Mouse (Mus musculus) embryonic fibroblast, embryonic 13.5 days (primary cell): ENCODE results near the gene Avpi1. TPM values are rescaled to one million over a fixed set of nuclear protein-coding genes. Genes with fewer than 3 reads are reported as not detected.
"Not testable (repeated sequence)": the region's sequence is repeated elsewhere in the genome, so short reads cannot be mapped to it uniquely, and the experiment has no call there.

Experiments
- H3K27ac ChIP-seq: 2 replicates; pipeline ENCODE4 v1.5.1; 2012; ENCODE audit warnings: low read length, control low read depth, inconsistent platforms; ENCODE audit not compliant: insufficient read depth
- H3K4me1 ChIP-seq: 2 replicates; pipeline ENCODE4 v1.6.1; 2011; ENCODE audit warnings: low read length; ENCODE audit not compliant: control insufficient read depth, insufficient read depth
- H3K4me3 ChIP-seq: 2 replicates; pipeline ENCODE4 v1.5.1; 2011; ENCODE audit warnings: mild to moderate bottlenecking, control low read depth, low read length; ENCODE audit not compliant: insufficient read depth
- CTCF ChIP-seq: IDR thresholded peaks from 2 replicates; pipeline ENCODE4 v1.5.1; 2011; ENCODE audit warnings: mild to moderate bottlenecking, control low read depth, low read length, moderate library complexity, borderline replicate concordance; ENCODE audit not compliant: insufficient read depth
- POLR2A ChIP-seq: IDR thresholded peaks from 2 replicates; pipeline ENCODE4 v1.6.1; 2011; ENCODE audit warnings: low read depth, mild to moderate bottlenecking, control low read depth, low read length, moderate library complexity
- polyA plus RNA-seq: library from polyadenylated mRNA; stranded (reverse); fragments of >200 nt; gene quantifications from 2 replicates; pipeline ENCODE4 v1.2.4, GENCODE M21; 2011; ENCODE audit warnings: low read depth; ENCODE audit not compliant: missing spikeins, insufficient read length

The Avpi1 gene
- polyA plus RNA-seq, 1 experiment: 18.4 TPM

DNA sequence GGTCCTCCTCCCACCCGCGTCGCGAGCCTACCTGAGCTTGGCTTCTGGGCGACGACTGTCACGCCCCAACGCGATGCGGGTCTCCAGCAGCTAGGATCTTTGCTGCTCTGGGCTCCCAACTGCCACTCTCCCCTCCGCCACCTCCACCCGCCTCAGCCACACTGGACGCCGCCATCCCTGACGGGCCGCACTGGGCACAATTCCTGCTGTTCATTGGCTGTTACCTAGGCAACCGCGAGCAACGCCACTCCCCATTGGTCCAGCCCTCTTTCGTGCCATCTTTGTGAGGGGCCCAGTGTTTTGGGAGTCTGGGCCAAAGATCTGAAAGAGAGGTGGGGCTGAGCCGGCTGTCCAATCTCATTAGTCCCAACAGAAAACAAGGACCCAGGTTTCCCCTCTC is 42.7 kb downstream of the Avpi1 start, which contains the start of gene Morn4:
Gene Morn4 (minus strand): TSS at position 192 of the 400 bp plus-strand sequence.
- peak; percentile 88 for TF ChIP-seq POLR2A
- TF ChIP-seq CTCF: no peak
- no peak within 1 kb of the TSS for H3K27ac ChIP-seq
- H3K4me1 ChIP-seq: peaks cover 3% of the 10 kb centered on the region; the same call in 1 of the 2 replicates
- H3K4me3 ChIP-seq: peak within 1 kb of the TSS; percentile 77

DNA sequence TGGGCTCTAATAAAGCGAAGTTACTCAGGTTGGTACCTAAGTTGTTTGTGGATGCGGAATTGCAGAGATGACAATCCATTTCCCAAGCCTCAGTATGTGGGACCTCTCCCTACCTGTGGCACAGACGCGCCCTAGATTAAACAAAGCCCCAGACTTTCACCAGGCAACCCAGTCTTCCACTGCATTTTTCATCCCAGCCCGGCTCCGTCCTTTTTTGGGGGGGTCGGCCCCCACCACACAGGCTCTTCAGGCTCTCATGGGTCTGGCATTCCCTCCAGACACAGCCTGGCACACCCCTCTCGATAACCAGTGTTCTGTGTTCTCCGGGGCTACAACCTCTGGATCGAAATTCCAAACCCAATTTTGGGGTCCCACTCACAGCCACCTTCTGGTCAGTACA is 43.2 kb downstream of the Avpi1 start:
- no peak for TF ChIP-seq POLR2A
- TF ChIP-seq CTCF: no peak
- Histone ChIP-seq H3K4me1 (peaks cover 4% of the 10 kb centered on the region; the same call in 1 of the 2 replicates), H3K27ac (no peak overlapping the region), H3K4me3 (peak overlapping the region; percentile 77)

DNA sequence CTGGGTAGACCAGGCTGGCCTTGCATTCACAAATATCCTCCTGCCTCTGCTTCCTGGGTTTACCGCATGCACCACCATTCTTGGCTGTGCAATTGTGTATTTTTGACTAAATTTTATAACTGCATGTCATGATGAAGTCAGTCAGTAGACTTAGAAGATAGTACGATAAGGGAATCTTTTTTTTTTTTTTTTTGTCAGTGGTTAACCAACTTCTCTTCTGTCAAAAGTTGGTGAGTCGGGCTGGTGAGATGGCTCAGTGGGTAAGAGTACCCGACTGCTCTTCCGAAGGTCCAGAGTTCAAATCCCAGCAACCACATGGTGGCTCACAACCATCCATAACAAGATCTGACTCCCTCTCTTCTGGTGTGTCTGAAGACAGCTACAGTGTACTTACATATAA is 47.2 kb downstream of the Avpi1 start:
- H3K27ac ChIP-seq, H3K4me3 ChIP-seq: not testable (repeated sequence)
- H3K4me1 ChIP-seq: peaks cover 14% of the 10 kb centered on the region; the same call in 1 of the 2 replicates

DNA sequence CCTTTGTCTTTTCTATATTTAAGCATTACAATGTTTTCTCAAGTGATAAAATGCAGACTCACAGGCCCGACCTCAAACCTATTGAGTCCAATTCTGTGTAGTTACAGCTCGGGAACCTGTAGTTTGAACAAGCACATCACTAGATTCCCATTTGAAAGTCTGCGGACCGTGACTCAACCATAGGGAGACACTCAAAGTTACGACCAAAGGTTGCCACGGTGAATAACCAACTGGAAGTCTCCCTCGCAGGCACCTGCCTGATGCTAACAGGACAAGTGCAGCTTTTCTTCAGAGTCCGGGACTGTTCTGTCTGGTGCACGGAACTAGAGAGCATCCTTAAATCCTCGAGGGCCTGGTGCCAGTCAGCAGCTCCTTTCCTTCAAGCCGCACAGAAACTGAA is 48.4 kb downstream of the Avpi1 start:
- Histone ChIP-seq H3K4me1 (peaks cover 14% of the 10 kb centered on the region; the same call in 1 of the 2 replicates), H3K4me3 (no peak overlapping the region), H3K27ac (no peak overlapping the region)
- TF ChIP-seq POLR2A: no peak

DNA sequence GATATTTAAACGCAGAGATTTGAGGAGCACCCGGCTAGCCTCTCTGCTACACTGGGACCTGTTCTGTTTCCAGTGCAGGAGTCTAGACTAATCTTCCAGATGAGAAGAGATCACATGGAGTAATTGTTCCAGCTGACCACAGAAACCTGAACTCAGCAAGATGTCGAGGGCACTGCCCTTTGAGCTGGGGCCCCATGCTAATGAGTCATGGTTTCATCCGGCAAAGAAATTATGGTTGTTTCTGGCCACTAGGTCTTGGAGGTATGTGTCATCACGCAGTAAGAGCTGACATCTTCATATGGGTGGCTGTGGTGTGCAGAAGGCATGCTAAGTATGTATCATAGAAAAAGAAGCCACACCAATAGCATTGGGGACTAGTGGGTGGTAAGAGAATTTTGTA is 48.9 kb downstream of the Avpi1 start:
- Histone ChIP-seq H3K4me3 (no peak overlapping the region), H3K27ac (no peak overlapping the region), H3K4me1 (peaks cover 14% of the 10 kb centered on the region; the same call in 1 of the 2 replicates)
- TF ChIP-seq CTCF: no peak
- TF ChIP-seq POLR2A: no peak

DNA sequence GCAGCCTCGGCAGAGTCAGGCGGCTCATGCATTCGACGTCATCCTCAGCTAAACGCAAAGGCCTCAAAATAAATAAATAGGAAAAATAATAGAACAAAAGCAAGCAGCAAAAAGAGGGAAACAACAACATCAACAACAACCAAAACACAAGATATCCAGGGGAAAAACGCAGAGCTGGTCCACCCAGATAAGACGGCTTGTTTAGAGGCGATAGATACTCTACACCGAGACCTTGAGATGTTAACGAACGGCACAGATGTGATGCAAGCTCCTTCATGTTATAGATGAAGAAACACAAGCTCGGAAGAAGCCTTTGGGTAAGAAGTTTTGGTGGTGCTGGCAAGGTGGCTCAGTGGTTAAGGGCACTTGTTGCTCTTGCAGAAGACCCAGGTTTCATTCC is 49.9 kb downstream of the Avpi1 start:
- TF ChIP-seq CTCF: no peak
- TF ChIP-seq POLR2A: no peak
- Histone ChIP-seq H3K4me3 (no peak overlapping the region), H3K27ac (no peak overlapping the region), H3K4me1 (peaks cover 14% of the 10 kb centered on the region; the same call in 1 of the 2 replicates)

DNA sequence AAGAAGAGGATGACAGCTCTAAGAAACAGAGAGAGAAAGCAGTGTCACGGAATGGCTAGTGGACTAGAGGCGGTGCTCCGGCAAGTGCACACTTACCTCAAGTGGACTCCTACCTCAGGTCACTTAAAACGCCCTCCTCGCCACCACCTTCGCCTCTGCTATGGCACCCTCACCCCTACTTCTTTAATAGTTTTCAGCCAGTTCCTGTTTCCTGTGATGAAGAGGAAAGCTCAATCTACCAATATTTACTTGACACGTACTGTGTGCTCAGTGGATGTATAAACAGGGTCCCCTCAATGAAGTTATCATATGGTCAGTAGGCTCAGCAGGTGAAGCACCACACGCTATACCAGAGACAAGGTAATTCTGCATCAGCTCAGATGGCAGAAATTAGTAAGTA is 50.3 kb downstream of the Avpi1 start:
- H3K4me1 ChIP-seq: peaks cover 14% of the 10 kb centered on the region; the same call in 1 of the 2 replicates

DNA sequence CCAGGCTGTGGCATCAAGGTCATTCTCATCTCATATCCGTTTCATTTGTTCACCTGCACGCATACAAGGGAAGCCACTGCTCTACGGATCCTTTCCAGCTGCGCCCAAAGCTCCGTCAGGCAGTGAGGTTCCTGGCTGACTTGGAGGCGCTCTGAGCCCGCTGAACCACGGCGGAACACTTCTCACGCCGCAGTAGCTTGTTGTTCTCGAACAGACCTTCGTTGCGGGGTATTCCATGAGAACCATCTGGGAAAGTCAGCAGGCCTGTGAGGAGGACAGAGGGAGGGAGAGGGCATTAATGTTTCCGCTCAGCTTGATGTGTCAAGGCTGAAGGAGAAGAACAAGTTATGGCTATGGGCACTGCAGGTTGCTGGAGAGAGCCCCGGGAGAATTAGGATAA is 52.9 kb downstream of the Avpi1 start:
- Histone ChIP-seq H3K4me3 (no peak overlapping the region), H3K27ac (no peak overlapping the region), H3K4me1 (peaks cover 18% of the 10 kb centered on the region; the same call in 1 of the 2 replicates)
- TF ChIP-seq CTCF: no peak
- TF ChIP-seq POLR2A: no peak

More for the DNA sequence above, 50.3 kb downstream of the Avpi1 start:
- TF ChIP-seq CTCF (no peak), POLR2A (no peak)
- no peak overlapping the region for H3K27ac ChIP-seq
- H3K4me3 ChIP-seq: no peak overlapping the region

DNA sequence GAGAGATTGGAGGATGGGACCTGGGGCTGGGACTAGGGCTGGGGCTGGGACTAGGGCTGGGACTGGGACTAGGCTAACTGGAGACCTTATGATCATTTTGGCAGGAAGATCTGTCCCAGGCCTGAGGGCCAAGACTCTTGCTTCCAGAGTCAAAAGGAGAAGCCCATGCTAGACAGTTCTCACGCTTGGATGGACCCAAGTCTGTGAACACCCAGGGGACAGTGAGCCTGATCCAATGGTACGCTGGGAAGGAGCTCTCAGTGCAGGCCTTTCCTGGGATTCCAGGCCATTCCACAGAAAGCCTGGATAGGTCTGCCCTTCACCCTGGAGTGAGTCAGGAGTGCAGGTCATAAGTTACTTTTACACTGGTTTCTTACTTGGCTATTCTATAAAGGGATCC is 53.8 kb downstream of the Avpi1 start:
- Histone ChIP-seq H3K4me3 (no peak overlapping the region), H3K4me1 (peaks cover 15% of the 10 kb centered on the region; the same call in 1 of the 2 replicates)
- TF ChIP-seq POLR2A (no peak), CTCF (no peak)

More for the DNA sequence above, 53.8 kb downstream of the Avpi1 start:
- no peak overlapping the region for H3K27ac ChIP-seq

Other genes with a start within 250 kb of the Avpi1 start
- gene Rrp12, start 232.9 kb downstream of the Avpi1 start, polyA plus RNA-seq: 11.3 and 12.8 TPM in 2 replicates
- 403 and 492 TPM in 2 replicates for gene Pgam1, start 217.1 kb downstream of the Avpi1 start, polyA plus RNA-seq
- gene Exosc1, start 195.6 kb downstream of the Avpi1 start, polyA plus RNA-seq: 49.8 and 50.9 TPM in 2 replicates
- 65.7 and 89.8 TPM in 2 replicates for gene Zdhhc16, start 195.6 kb downstream of the Avpi1 start, polyA plus RNA-seq
- 53.2 and 54.2 TPM in 2 replicates for gene Mms19, start 147.9 kb downstream of the Avpi1 start, polyA plus RNA-seq
- gene Ubtd1, start 147.3 kb downstream of the Avpi1 start, polyA plus RNA-seq: 29.8 and 39.5 TPM in 2 replicates
- not detected in 2 replicates for gene Ankrd2, start 93.1 kb downstream of the Avpi1 start, polyA plus RNA-seq
- gene Hoga1, start 83.4 kb downstream of the Avpi1 start, polyA plus RNA-seq: 1.3 and 1.7 TPM in 2 replicates
- gene 4933411K16Rik, start 76.8 kb downstream of the Avpi1 start, polyA plus RNA-seq: 0.51 TPM in 1 of 2 replicates, not detected in the other
- 8.2 and 9.6 TPM in 2 replicates for gene Morn4, start 42.7 kb downstream of the Avpi1 start, polyA plus RNA-seq
- gene Pi4k2a, start 38.6 kb downstream of the Avpi1 start, polyA plus RNA-seq: 25.6 and 27.7 TPM in 2 replicates
- 64.5 and 68.2 TPM in 2 replicates for gene Marveld1, start 18.3 kb upstream of the Avpi1 start, polyA plus RNA-seq
- gene Zfyve27, start 34.9 kb upstream of the Avpi1 start, polyA plus RNA-seq: 13.3 and 15.4 TPM in 2 replicates
- gene Sfrp5, start 73.2 kb upstream of the Avpi1 start, polyA plus RNA-seq: not detected in 2 replicates
- not detected in 2 replicates for gene Golga7b, start 118.5 kb upstream of the Avpi1 start, polyA plus RNA-seq